Mouse (Mus musculus) cortical plate, adult 2 months (tissue): ENCODE data around the gene Krt35. TPM values are rescaled to one million over a fixed set of nuclear protein-coding genes. Genes with fewer than 3 reads are reported as not detected.

Experiments
- H3K27ac ChIP-seq: fragments of 200-500 bp; 2 replicates; pipeline ENCODE4 v1.5.1; 2012; ENCODE audit warnings: low read length, control low read depth, inconsistent platforms; ENCODE audit not compliant: insufficient read depth
- H3K4me1 ChIP-seq: fragments of 200-500 bp; 2 replicates; pipeline ENCODE4 v1.6.1; 2011; ENCODE audit warnings: low read length; ENCODE audit not compliant: control insufficient read depth, insufficient read depth
- H3K4me3 ChIP-seq: fragments of 200-500 bp; 2 replicates; pipeline ENCODE4 v1.5.1; 2011; ENCODE audit warnings: mild to moderate bottlenecking, low read length, control low read depth; ENCODE audit not compliant: insufficient read depth
- CTCF ChIP-seq: fragments of 200-500 bp; IDR thresholded peaks from 2 replicates; pipeline ENCODE4 v1.5.1; 2011; ENCODE audit warnings: mild to moderate bottlenecking, control low read depth, low read length; ENCODE audit not compliant: insufficient read depth; ENCODE audit errors: extremely low read depth
- POLR2A ChIP-seq: fragments of 200-500 bp; IDR thresholded peaks from 2 replicates; pipeline ENCODE4 v1.6.1; 2011; ENCODE audit warnings: mild to moderate bottlenecking, low read length, control low read depth; ENCODE audit not compliant: insufficient read depth; ENCODE audit errors: extremely low read depth
- polyA plus RNA-seq: library from polyadenylated mRNA; depleted of rRNA; stranded (reverse); fragments of >200 nt; gene quantifications from 2 replicates; pipeline ENCODE4 v1.2.3, GENCODE M21; 2012; rRNA removed

The Krt35 gene
- polyA plus RNA-seq, 1 experiment: not detected

GRCm38 (mm10) chr11:100067293-100068036 is 28.6 kb downstream of the Krt35 start:
- Histone ChIP-seq H3K27ac (no peak overlapping the region), H3K4me3 (no peak overlapping the region), H3K4me1 (no peaks in the 10 kb centered on the region)
- no peak for TF ChIP-seq POLR2A
- no peak for TF ChIP-seq CTCF

- H3K4me3 ChIP-seq: no peak overlapping the region
Measured at GRCm38 (mm10) chr11:100066236-100067010, 29.6 kb downstream of the Krt35 start.

GRCm38 (mm10) chr11:100058875-100059274 is 37.2 kb downstream of the Krt35 start:
- H3K4me3 ChIP-seq: no peak overlapping the region

More at GRCm38 (mm10) chr11:100066236-100067010, 29.6 kb downstream of the Krt35 start:
- Histone ChIP-seq H3K4me1 (no peaks in the 10 kb centered on the region), H3K27ac (no peak overlapping the region)
- TF ChIP-seq POLR2A (no peak), CTCF (no peak)

GRCm38 (mm10) chr11:100055686-100056655 is 40.1 kb downstream of the Krt35 start:
- TF ChIP-seq POLR2A: no peak
- TF ChIP-seq CTCF: no peak
- Histone ChIP-seq H3K27ac (no peak overlapping the region), H3K4me1 (no peaks in the 10 kb centered on the region), H3K4me3 (no peak overlapping the region)

More at GRCm38 (mm10) chr11:100058875-100059274, 37.2 kb downstream of the Krt35 start:
- Histone ChIP-seq H3K27ac (no peak overlapping the region), H3K4me1 (no peaks in the 10 kb centered on the region)
- TF ChIP-seq CTCF (no peak), POLR2A (no peak)

- H3K4me3 ChIP-seq: no peak within 1 kb of the TSS
- H3K4me1 ChIP-seq: no peaks in the 10 kb centered on the region; the same call in 1 of the 2 replicates
- TF ChIP-seq POLR2A: no peak
- no peak for TF ChIP-seq CTCF
- no peak within 1 kb of the TSS for H3K27ac ChIP-seq
Measured at GRCm38 (mm10) chr11:100050451-100050850, 45.6 kb downstream of the Krt35 start, which contains the start of gene Krt31. Krt31 (minus strand) TSS chr11:100050551.

GRCm38 (mm10) chr11:100047193-100047592 is 48.8 kb downstream of the Krt35 start:
- TF ChIP-seq CTCF: no peak
- TF ChIP-seq POLR2A: no peak
- H3K27ac ChIP-seq: no peak overlapping the region
- H3K4me3 ChIP-seq: no peak overlapping the region
- H3K4me1 ChIP-seq: no peaks in the 10 kb centered on the region; the same call in 1 of the 2 replicates

GRCm38 (mm10) chr11:100046303-100046866 is 49.7 kb downstream of the Krt35 start:
- H3K4me1 ChIP-seq: no peaks in the 10 kb centered on the region; the same call in 1 of the 2 replicates
- H3K4me3 ChIP-seq: no peak overlapping the region
- TF ChIP-seq POLR2A: no peak
- no peak for TF ChIP-seq CTCF
- H3K27ac ChIP-seq: no peak overlapping the region

Other genes with a start within 250 kb of the Krt35 start
- gene Krtap4-16, start 244.6 kb downstream of the Krt35 start, polyA plus RNA-seq: not detected in 2 replicates
- gene Gm11568, start 238.3 kb downstream of the Krt35 start, polyA plus RNA-seq: not detected in 2 replicates
- not detected in 2 replicates for gene Gm11559, start 231.8 kb downstream of the Krt35 start, polyA plus RNA-seq
- gene Krtap9-1, start 222.9 kb downstream of the Krt35 start, polyA plus RNA-seq: not detected in 2 replicates
- gene Gm11567, start 217.1 kb downstream of the Krt35 start, polyA plus RNA-seq: not detected in 2 replicates
- not detected in 2 replicates for gene Krtap31-1, start 188.3 kb downstream of the Krt35 start, polyA plus RNA-seq
- gene Gm11565, start 181.5 kb downstream of the Krt35 start, polyA plus RNA-seq: not detected in 2 replicates
- gene Krtap31-2, start 159.9 kb downstream of the Krt35 start, polyA plus RNA-seq: not detected in 2 replicates
- gene Krtap9-5, start 147.8 kb downstream of the Krt35 start, polyA plus RNA-seq: not detected in 2 replicates
- gene Krtap29-1, start 117.2 kb downstream of the Krt35 start, polyA plus RNA-seq: not detected in 2 replicates
- gene Krtap16-1, start 109.6 kb downstream of the Krt35 start, polyA plus RNA-seq: not detected in 2 replicates
- gene Krtap17-1, start 102.2 kb downstream of the Krt35 start, polyA plus RNA-seq: not detected in 2 replicates
- 0.06 TPM in 1 of 2 replicates, not detected in the other for gene Krt33a, start 80.0 kb downstream of the Krt35 start, polyA plus RNA-seq
- not detected in 2 replicates for gene Krt33b, start 66.4 kb downstream of the Krt35 start, polyA plus RNA-seq
- not detected in 2 replicates for gene Krt34, start 54.7 kb downstream of the Krt35 start, polyA plus RNA-seq
- not detected in 2 replicates for gene Krt31, start 45.7 kb downstream of the Krt35 start, polyA plus RNA-seq
- gene Krt32, start 8.0 kb downstream of the Krt35 start, polyA plus RNA-seq: 0.10 TPM in 1 of 2 replicates, not detected in the other
- gene Krt36, start 9.4 kb upstream of the Krt35 start, polyA plus RNA-seq: not detected in 2 replicates
- not detected in 2 replicates for gene Krt13, start 25.3 kb upstream of the Krt35 start, polyA plus RNA-seq
- gene Krt15, start 39.7 kb upstream of the Krt35 start, polyA plus RNA-seq: 0.25 TPM in 1 of 2 replicates, not detected in the other
- gene Krt19, start 52.4 kb upstream of the Krt35 start, polyA plus RNA-seq: 0.25 and 0.44 TPM in 2 replicates
- gene Krt9, start 97.0 kb upstream of the Krt35 start, polyA plus RNA-seq: 4.7 and 6.4 TPM in 2 replicates
- gene Krt14, start 111.3 kb upstream of the Krt35 start, polyA plus RNA-seq: not detected in 2 replicates
- gene Krt16, start 152.7 kb upstream of the Krt35 start, polyA plus RNA-seq: not detected in 2 replicates
- gene Krt17, start 164.8 kb upstream of the Krt35 start, polyA plus RNA-seq: 0.13 and 0.15 TPM in 2 replicates
- gene Krt42, start 173.6 kb upstream of the Krt35 start, polyA plus RNA-seq: not detected in 2 replicates
- gene Eif1, start 223.6 kb upstream of the Krt35 start, polyA plus RNA-seq: 534 and 549 TPM in 2 replicates
- gene Gast, start 238.2 kb upstream of the Krt35 start, polyA plus RNA-seq: 0.33 TPM in 1 of 2 replicates, not detected in the other